Mouse (Mus musculus): ENCODE results near the gene Fam92b.

DNA sequence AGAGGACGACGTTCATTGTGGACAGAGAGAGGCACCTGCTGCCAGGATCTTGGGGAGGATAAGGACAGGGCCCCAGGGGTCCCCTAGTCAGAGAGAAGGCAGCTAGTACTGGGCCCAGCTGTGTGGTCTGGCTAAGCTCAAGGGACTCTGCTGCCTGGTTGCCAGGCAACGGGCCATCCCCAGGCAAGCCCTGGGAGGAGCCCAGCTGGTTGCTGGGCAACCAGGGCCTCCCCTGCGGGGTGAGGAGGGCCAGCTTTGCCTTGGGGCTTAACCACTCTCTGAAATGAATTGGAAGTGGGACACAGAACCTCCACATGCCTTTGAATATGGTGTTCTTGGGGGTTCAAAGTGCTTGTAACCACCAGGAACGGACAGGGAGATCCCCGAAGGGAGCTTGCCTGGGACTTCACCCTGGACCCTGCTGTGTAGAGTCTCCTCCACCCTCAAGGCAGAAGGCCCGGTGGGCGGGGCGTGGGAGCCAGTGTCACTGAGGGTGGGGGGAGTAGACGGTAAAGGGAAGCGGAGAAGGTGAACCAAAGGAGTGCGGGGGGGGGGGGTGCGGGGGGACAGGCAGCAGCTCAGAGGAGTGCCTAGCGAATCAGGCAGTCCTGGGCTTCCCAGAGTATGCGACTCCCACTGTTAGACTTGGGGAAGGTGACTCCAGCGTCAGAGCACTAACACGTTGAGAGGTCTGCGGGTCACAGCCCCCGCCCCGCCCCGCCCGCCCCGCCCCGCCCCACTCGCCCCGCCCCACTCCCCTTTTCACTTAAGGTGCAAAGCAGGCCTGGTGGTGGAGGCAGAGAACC, at the start of gene Fam92b:
- TF ChIP-seq CTCF (IDR thresholded peaks at IDR 0.05; ENCODE audit: low read depth, low read length) (no peak), POLR2A (IDR thresholded peaks at IDR 0.05; ENCODE audit: borderline replicate concordance, low read depth, low read length) (no peak)
